In genomic region chr17:30509646-30510045, GRCm38 (mm10) we compare ENCODE assay signal across 22 mouse cellular contexts.
DNase-seq lines count a peak whose midpoint lies in the region; ATAC-seq and TF ChIP-seq lines count a peak whose summit lies in the region.
"Had no signal": no experiment of that assay in that cellular context is flagged by ENCODE, and none has a peak within 500 bp of the region (broad histone marks: within the 10 kb centered on the region; RNA-seq: fewer than 3 reads in every experiment).

No protein-coding gene starts in this region.

- H3K4me3 ChIP-seq in layer of hippocampus, adult 2 months, result no peak overlapping the region
- H3K4me3 ChIP-seq: forebrain, embryonic 10.5 days; heart, adult 2 months; hindbrain, embryonic 13.5 days; kidney, embryonic 15.5 days; liver, embryonic 13.5 days; neural tube, embryonic 12.5 days had no signal

- no peak for TF ChIP-seq CTCF in layer of hippocampus, adult 2 months (conservative IDR thresholded peaks at IDR 0.05)

- DNase-seq in cerebellum, adult 11-12 months, result peak; percentile 65
- DNase-seq in cerebellum, adult 8-10 months, result no peak
- no peak for DNase-seq in layer of hippocampus, adult 2 months (ENCODE audit: low spot score in 2 of 2)
- no peak for DNase-seq in layer of hippocampus, adult 11-12 months (ENCODE audit: low spot score)
- peak; percentile 25 for DNase-seq in brain, adult 2 months (ENCODE audit: low read depth, low spot score)
- DNase-seq in right cerebral cortex, postnatal 4 days, result no peak
- DNase-seq: gastrocnemius, postnatal 10 days; heart, adult 2 months; heart, postnatal 36 days; kidney, adult 11 months; liver, embryonic 13.5 days; lung, adult 2 months; lung, postnatal 14 days; midbrain, embryonic 14.5 days; thymus, adult 18-20 months; thymus, postnatal 36 days had no signal

- ATAC-seq in megakaryocyte progenitor cell, adult 5-6 weeks (replicated peaks; ENCODE audit: poor library complexity), result 0 out of 2 replicates have a peak, but pooled peaks have one; percentile 37
- ATAC-seq: forebrain, embryonic 16.5 days had no signal

- peak overlapping the region; percentile 56 for H3K27ac ChIP-seq in layer of hippocampus, adult 2 months
- H3K27ac ChIP-seq: forebrain, embryonic 10.5 days; heart, adult 2 months; hindbrain, embryonic 13.5 days; kidney, embryonic 15.5 days; liver, embryonic 13.5 days; neural tube, embryonic 12.5 days had no signal

Comparison
In these comparisons a context has a peak if more than half of its experiments do, and no peak if none do; other contexts are left out.
1. DNase-seq: peak in cerebellum, adult 11-12 months (single experiment) and brain, adult 2 months (single experiment); none in cerebellum, adult 8-10 months (single experiment), layer of hippocampus, adult 2 months (0 of 2), layer of hippocampus, adult 11-12 months (single experiment) and right cerebral cortex, postnatal 4 days (single experiment).